Mouse (Mus musculus) limb, embryonic 14.5 days (tissue): Measurements from ENCODE around the gene Sit1. TPM values are rescaled to one million over a fixed set of nuclear protein-coding genes. Genes with fewer than 3 reads are reported as not detected.

Experiments used
- ATAC-seq: fragments of 200-750 bp; cut with Nextera tagmentation; 2 replicates; pipeline ENCODE4 v1.8.0; 2017; ENCODE audit warnings: low read depth, moderate number of reproducible peaks, moderate TSS enrichment; ENCODE audit not compliant: low FRiP score
- DNase-seq: peaks from one replicate; pipeline ENCODE4 v3.0.0-alpha.2; 2015; ENCODE audit warnings: low spot score
- H3K27ac ChIP-seq: fragments of 300-500 bp; sonication (generic); replicated peaks from 2 replicates; pipeline ENCODE4 v1.5.1; 2014; ENCODE audit warnings: low read depth, mild to moderate bottlenecking, low read length, moderate library complexity, mixed read lengths
- H3K27me3 ChIP-seq: fragments of 300-500 bp; sonication (generic); 2 replicates; pipeline ENCODE4 v1.6.1; 2014; ENCODE audit warnings: low read length, mixed read lengths; ENCODE audit not compliant: control insufficient read depth, insufficient read depth
- H3K36me3 ChIP-seq: fragments of 300-500 bp; sonication (generic); 2 replicates; pipeline ENCODE4 v1.6.1; 2014; ENCODE audit warnings: mild to moderate bottlenecking, low read length, moderate library complexity, mixed read lengths; ENCODE audit not compliant: control insufficient read depth, insufficient read depth
- H3K4me1 ChIP-seq: fragments of 300-500 bp; sonication (generic); 2 replicates; pipeline ENCODE4 v1.6.1; 2014; ENCODE audit warnings: antibody characterized with exemption, low read length, mixed read lengths; ENCODE audit not compliant: control insufficient read depth, insufficient read depth
- H3K4me2 ChIP-seq: fragments of 300-500 bp; sonication (generic); replicated peaks from 2 replicates; pipeline ENCODE4 v1.6.1; 2014; ENCODE audit warnings: low read depth, mild to moderate bottlenecking, low read length, moderate library complexity; ENCODE audit not compliant: severe bottlenecking
- H3K4me3 ChIP-seq: fragments of 300-500 bp; sonication (generic); replicated peaks from 2 replicates; pipeline ENCODE4 v1.5.1; 2014; ENCODE audit warnings: low read length
- H3K9ac ChIP-seq: fragments of 300-500 bp; sonication (generic); 2 replicates; pipeline ENCODE4 v1.6.1; 2014; ENCODE audit warnings: mild to moderate bottlenecking, low read depth, low read length, moderate library complexity; ENCODE audit not compliant: severe bottlenecking
- H3K9me3 ChIP-seq: fragments of 300-500 bp; sonication (generic); 2 replicates; pipeline ENCODE4 v1.6.1; 2016; ENCODE audit warnings: low read length; ENCODE audit not compliant: control insufficient read depth
- POLR2A ChIP-seq: fragments of 200-500 bp; IDR thresholded peaks from 2 replicates; pipeline ENCODE4 v1.8.0; 2012; ENCODE audit warnings: inconsistent platforms, mild to moderate bottlenecking, moderate library complexity, borderline replicate concordance; ENCODE audit not compliant: insufficient read depth, insufficient read length; ENCODE audit errors: extremely low read depth
- WGBS: fragments of 180-500 bp; shearing (Covaris S2); extraction: QIAGEN DNeasy Blood & Tissue Kit; methylation state at CpG from one replicate; pipeline ENCODE4 v1.1.7; 2014; 5-methylcytosine and 5-hydroxymethylcytosine counted together
- polyA plus RNA-seq, 2 experiments: library from polyadenylated mRNA; depleted of rRNA in 1 of 2; stranded (reverse) in 1 of 2; unstranded in 1 of 2; fragments of >200 nt; fragmentation: Nextera tagmentation in 1 of 2; extraction: Ambion mirVana in 1 of 2; gene quantifications; 2 replicates each; pipeline versions ENCODE4 v1.2.1 to v1.2.3; 2012 to 2014

Sit1 gene
- polyA plus RNA-seq, 2 experiments = not detected

DNA sequence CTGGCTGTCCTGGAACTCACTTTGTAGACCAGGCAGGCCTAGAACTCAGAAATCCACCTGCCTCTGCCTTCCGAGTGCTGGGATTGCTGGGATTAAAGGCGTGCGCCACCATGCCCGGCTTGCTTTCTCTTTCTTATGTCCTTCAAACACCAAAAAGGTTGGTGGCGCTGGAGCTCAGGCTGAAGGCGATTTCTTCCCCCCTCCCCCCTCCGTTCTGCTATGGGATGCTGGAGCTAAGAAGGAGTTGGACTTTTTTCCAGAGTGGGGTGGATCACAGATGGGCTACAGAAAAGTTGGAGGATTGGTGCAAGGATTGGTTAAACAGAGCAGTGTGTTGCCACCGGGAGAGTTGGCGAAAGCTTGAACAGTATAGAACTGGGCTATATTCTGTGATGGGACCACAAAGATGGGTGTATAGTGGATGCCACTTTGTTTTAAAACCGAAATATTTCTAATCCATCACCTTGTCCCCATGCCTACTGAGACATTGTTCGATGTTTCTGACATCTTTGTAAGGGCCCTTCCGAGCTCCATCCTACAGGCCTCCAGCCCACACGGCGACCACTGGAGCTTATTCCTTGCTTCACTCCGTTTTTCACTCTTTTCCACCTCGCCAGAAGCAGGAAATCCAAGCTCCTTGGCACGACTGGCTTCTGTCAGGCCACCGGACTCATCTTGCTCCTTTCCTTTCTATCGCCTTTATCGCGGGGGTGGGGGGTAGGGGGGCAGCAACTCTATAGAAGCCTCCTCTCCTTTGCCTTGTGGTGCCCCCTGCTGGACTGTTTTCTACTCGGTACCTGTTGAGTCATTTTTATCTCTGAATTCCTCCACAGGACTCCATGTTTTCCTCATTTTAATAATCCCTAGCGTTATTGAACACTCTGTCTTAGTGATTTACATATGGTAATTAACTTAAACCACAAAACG, 4.4 kb downstream of the Sit1 start:
- Histone ChIP-seq H3K4me3 (no peak overlapping the region), H3K27me3 (no peaks in the 10 kb centered on the region), H3K4me1 (no peaks in the 10 kb centered on the region), H3K36me3 (no peaks in the 10 kb centered on the region), H3K9ac (no peak overlapping the region), H3K9me3 (no peaks in the 10 kb centered on the region), H3K4me2 (no peak overlapping the region), H3K27ac (no peak overlapping the region)
- DNase-seq (peak; percentile 86), ATAC-seq (no peak)
- 49% methylated on average over 24 of the region's 24 CpGs for WGBS
- TF ChIP-seq POLR2A = no peak

DNA sequence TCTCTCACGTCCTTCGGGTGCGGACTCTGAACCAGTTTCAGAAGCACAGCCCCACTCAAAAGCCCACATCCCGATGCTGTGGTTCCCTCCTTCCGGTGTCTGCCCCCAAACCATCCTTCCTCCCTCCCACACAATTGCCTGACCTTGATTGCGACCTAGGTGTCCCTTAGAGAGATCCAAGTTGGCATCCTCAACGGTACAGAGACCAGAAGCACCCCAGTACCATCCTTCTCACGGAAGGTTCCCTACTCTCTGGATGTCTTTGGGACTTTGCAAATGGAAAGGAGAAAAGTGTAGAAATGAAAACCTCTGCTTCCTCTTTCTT, 5.0 kb downstream of the Sit1 start:
- DNase-seq (no peak), ATAC-seq (no peak)
- 53% methylated on average over 8 of the region's 8 CpGs for WGBS
- H3K9ac ChIP-seq = peak overlapping the region; percentile 31; the same call in 1 of the 2 replicates
- no peaks in the 10 kb centered on the region for H3K36me3 ChIP-seq
- H3K4me2 ChIP-seq = peak overlapping the region; percentile 36
- H3K4me1 ChIP-seq = no peaks in the 10 kb centered on the region
- H3K27me3 ChIP-seq = no peaks in the 10 kb centered on the region
- no peaks in the 10 kb centered on the region for H3K9me3 ChIP-seq
- H3K27ac ChIP-seq = no peak overlapping the region
- no peak for TF ChIP-seq POLR2A
- H3K4me3 ChIP-seq = peak overlapping the region; percentile 19

DNA sequence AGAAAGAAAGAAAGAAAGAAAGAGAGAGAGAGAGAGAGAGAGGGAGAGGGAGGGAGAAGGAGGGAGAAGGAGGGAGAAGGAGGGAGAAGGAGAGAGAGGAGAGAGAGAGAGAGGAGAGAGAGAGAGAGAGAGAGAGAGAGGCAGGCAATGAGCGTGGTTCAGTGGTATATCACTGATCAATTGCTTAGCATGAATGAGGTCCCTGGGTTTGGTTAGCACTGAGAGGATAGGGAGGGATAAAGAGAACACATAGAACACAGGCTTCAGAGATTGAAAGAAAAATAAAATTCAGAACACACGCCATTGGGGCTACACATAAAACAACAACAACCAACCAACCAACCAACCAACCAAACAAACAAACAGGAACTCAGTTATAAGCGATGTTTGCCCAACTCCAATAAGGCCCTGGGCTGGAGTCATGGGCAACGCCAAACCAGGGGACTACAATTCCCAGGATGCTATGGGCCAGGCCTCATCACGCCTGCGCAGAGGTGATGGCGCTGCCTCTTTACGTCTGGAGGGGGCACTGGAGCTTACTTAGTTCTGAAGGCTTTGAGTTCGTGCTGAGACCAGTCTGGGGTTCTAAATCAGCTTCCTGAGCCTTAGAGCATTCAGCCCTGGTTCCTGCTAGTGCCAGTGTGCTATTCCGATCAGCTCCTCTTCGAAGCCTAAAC, 5.5 kb downstream of the Sit1 start:
- Histone ChIP-seq H3K9me3 (no peaks in the 10 kb centered on the region), H3K4me2 (peak overlapping the region; percentile 36), H3K9ac (peak overlapping the region; percentile 31; the same call in 1 of the 2 replicates), H3K27me3 (no peaks in the 10 kb centered on the region), H3K4me1 (no peaks in the 10 kb centered on the region), H3K4me3 (peak overlapping the region; percentile 19), H3K36me3 (no peaks in the 10 kb centered on the region), H3K27ac (no peak overlapping the region)
- 22% methylated on average over 11 of the region's 11 CpGs for WGBS
- TF ChIP-seq POLR2A = no peak
- peak; percentile 92 for DNase-seq
- peak; percentile 92 for ATAC-seq

DNA sequence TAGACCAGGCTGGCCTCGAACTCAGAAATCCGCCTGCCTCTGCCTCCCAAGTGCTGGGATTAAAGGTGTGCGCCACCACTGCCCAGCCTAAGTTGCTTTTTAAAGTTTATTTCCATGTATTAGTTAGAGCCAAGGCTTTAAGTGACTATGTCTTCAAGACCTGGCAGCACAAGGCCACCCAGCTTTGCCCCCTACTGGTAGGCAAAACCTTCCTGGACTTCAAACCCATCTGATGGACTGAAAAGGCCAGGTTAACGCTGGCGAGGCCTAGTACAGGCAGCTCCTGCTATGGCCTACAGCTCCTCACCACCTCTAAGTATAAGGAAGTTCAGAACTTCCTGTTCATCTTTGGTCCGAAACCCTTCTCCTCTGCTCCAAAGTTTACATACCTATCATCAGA, 6.9 kb downstream of the Sit1 start:
- H3K4me1 ChIP-seq = no peaks in the 10 kb centered on the region
- no peak overlapping the region for H3K4me2 ChIP-seq
- no peak overlapping the region for H3K27ac ChIP-seq
- WGBS = 84% methylated on average over 6 of the region's 6 CpGs
- no peak overlapping the region for H3K9ac ChIP-seq
- DNase-seq = no peak
- H3K4me3 ChIP-seq = no peak overlapping the region
- no peaks in the 10 kb centered on the region for H3K36me3 ChIP-seq
- no peak for ATAC-seq
- TF ChIP-seq POLR2A = no peak
- no peaks in the 10 kb centered on the region for H3K9me3 ChIP-seq
- H3K27me3 ChIP-seq = no peaks in the 10 kb centered on the region

DNA sequence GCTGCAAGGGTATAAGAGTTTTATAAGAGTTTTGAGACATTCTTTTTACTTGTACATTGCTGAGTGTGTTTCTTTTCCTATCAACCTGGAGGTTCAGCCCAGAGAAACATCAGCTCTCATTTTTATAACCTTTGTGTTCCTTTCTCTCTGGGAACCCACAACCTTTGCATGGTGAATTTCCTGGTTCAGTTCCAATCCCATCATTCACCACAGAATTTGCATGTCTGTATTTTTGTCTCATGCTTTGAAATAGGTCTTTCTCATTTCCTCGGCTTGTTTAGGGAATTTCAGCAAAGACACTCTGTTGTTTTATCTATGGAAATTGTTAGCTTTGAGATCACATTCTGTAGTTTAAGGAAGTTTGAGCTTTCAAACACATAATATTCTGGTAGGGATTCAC, 9.9 kb downstream of the Sit1 start:
- no peaks in the 10 kb centered on the region for H3K9me3 ChIP-seq
- H3K27me3 ChIP-seq = no peaks in the 10 kb centered on the region
- ATAC-seq (no peak), DNase-seq (no peak)
- H3K9ac ChIP-seq = no peak overlapping the region
- 74% methylated on average over 1 of the region's 1 CpGs for WGBS
- no peaks in the 10 kb centered on the region for H3K4me1 ChIP-seq
- H3K36me3 ChIP-seq = no peaks in the 10 kb centered on the region
- H3K4me2 ChIP-seq = no peak overlapping the region
- H3K4me3 ChIP-seq = no peak overlapping the region
- no peak for TF ChIP-seq POLR2A
- no peak overlapping the region for H3K27ac ChIP-seq
